Mouse (Mus musculus): ENCODE measurements around the gene Dscaml1. TPM values are rescaled to one million over a fixed set of nuclear protein-coding genes. Genes with fewer than 3 reads are reported as not detected.

Gene Dscaml1
- polyA plus RNA-seq, 1 experiment from 2014 or later, result 2.3 TPM

DNA sequence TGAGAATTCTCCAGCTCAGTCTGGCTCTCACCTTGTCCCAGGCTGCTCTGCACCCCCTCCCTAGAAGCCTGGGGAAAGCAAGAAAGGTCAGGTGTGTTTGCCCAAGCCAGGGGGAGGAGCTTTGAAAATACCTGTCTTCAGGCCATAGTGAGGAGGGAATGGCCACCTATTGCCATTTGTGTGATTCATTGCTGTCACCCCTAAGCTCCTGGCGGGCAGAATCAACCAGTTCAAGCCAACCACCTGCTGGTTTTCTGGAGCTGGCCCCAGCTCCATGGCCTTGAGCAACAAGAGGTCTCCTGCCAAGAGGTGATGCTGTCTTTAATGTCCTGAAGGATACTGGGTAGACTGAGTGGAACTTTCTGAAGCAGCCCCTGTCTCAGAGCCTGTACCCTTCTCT lies 28.1 kb upstream of the Dscaml1 start:
- 45% methylated on average over 1 of the region's 1 CpGs for whole genome bisulfite sequencing

GRCm38 (mm10) chr9:45399434-45399833 lies 27.0 kb upstream of the Dscaml1 start, which contains the start of gene Fxyd2:
Gene Fxyd2, plus strand, starts transcription at chr9:45399669.
- no peaks in the 10 kb centered on the region for H3K9me3 ChIP-seq (replicated peaks)
- no peak within 1 kb of the TSS for H3K4me2 ChIP-seq (replicated peaks)
- peaks cover 17% of the 10 kb centered on the region for H3K36me3 ChIP-seq
- H3K27me3 ChIP-seq, result peaks cover 9% of the 10 kb centered on the region
- 71% methylated on average over 4 of the region's 4 CpGs for WGBS
- no peak within 1 kb of the TSS for H3K4me3 ChIP-seq
- no peaks in the 10 kb centered on the region for H3K4me1 ChIP-seq
- no peak within 1 kb of the TSS for H3K27ac ChIP-seq
- ATAC-seq (ENCODE audit: low FRiP score), result no peak
- H3K9ac ChIP-seq, result no peak within 1 kb of the TSS

More for the DNA sequence above, 28.1 kb upstream of the Dscaml1 start:
- H3K4me2 ChIP-seq (replicated peaks), result no peak overlapping the region
- H3K27me3 ChIP-seq, result peaks cover 6% of the 10 kb centered on the region
- H3K4me1 ChIP-seq, result no peaks in the 10 kb centered on the region
- peaks cover 28% of the 10 kb centered on the region for H3K36me3 ChIP-seq
- ATAC-seq (ENCODE audit: low FRiP score), result no peak
- H3K4me3 ChIP-seq, result no peak overlapping the region
- H3K9ac ChIP-seq, result no peak overlapping the region
- no peak overlapping the region for H3K27ac ChIP-seq
- H3K9me3 ChIP-seq (replicated peaks), result no peaks in the 10 kb centered on the region

DNA sequence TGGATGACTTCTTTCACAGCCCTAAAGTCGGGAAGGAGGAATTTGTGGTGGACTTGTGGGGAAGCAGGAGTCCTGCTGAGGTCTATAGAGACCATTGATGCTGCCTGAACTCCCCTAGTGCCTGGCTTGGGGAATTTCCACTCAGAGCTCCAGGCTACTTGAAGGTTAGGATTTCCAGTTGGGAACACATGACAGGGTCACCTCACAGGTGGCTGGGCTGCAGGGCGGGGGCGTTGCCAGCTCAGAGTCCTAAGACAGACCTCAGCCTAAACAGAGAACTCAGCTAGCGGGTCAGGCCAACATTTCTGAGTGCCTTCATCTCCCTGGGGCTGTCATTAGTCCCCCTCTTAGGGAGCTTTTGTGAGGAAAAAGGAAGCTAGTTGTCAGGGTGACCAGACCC lies 24.6 kb upstream of the Dscaml1 start:
- no peak overlapping the region for H3K4me2 ChIP-seq (replicated peaks)
- H3K4me3 ChIP-seq, result no peak overlapping the region
- ATAC-seq (ENCODE audit: low FRiP score), result no peak
- H3K36me3 ChIP-seq, result no peaks in the 10 kb centered on the region
- WGBS, result 53% methylated on average over 4 of the region's 4 CpGs
- H3K4me1 ChIP-seq, result no peaks in the 10 kb centered on the region
- H3K9ac ChIP-seq, result no peak overlapping the region
- H3K27ac ChIP-seq, result no peak overlapping the region
- peaks cover 9% of the 10 kb centered on the region for H3K27me3 ChIP-seq
- no peaks in the 10 kb centered on the region for H3K9me3 ChIP-seq (replicated peaks)

GRCm38 (mm10) chr9:45402957-45403356 lies 23.5 kb upstream of the Dscaml1 start:
- Histone ChIP-seq H3K4me3 (no peak overlapping the region), H3K36me3 (no peaks in the 10 kb centered on the region), H3K4me2 (replicated peaks) (no peak overlapping the region), H3K9me3 (replicated peaks) (no peaks in the 10 kb centered on the region), H3K9ac (no peak overlapping the region), H3K27ac (no peak overlapping the region), H3K27me3 (peaks cover 10% of the 10 kb centered on the region), H3K4me1 (no peaks in the 10 kb centered on the region)
- 31% methylated on average over 2 of the region's 2 CpGs for WGBS
- no peak for ATAC-seq (ENCODE audit: low FRiP score)

DNA sequence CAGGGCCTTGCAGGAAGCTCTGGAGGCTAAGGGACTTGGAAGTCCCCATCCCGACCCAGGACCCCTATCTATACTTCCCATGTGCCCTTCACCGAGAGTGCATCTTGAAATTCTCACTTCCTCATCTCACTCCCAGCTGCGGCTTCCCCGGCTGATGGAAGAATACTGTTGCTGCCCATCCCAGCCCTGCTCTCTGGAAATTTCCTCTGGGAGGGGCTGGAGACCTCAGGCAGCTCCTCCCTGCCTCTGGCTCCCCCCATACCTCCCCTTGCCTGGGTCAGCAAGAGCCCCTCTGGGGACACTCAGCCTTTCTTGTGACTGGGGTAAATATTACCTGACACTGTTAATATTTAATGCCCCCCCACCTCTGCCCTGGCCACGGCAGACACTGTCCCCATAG lies 20.7 kb upstream of the Dscaml1 start:
- 58% methylated on average over 5 of the region's 5 CpGs for WGBS
- no peaks in the 10 kb centered on the region for H3K36me3 ChIP-seq
- no peak overlapping the region for H3K9ac ChIP-seq
- no peak overlapping the region for H3K27ac ChIP-seq
- H3K4me3 ChIP-seq, result no peak overlapping the region
- no peak for ATAC-seq (ENCODE audit: low FRiP score)
- peaks cover 18% of the 10 kb centered on the region for H3K27me3 ChIP-seq
- H3K4me1 ChIP-seq, result no peaks in the 10 kb centered on the region
- no peaks in the 10 kb centered on the region for H3K9me3 ChIP-seq (replicated peaks)
- no peak overlapping the region for H3K4me2 ChIP-seq (replicated peaks)

- H3K4me1 ChIP-seq, result no peaks in the 10 kb centered on the region
- no peak overlapping the region for H3K4me3 ChIP-seq
- no peak overlapping the region for H3K4me2 ChIP-seq (replicated peaks)
- no peaks in the 10 kb centered on the region for H3K9me3 ChIP-seq (replicated peaks)
- WGBS, result 91% methylated on average over 3 of the region's 3 CpGs
- peaks cover 23% of the 10 kb centered on the region for H3K27me3 ChIP-seq
- H3K36me3 ChIP-seq, result no peaks in the 10 kb centered on the region
- H3K9ac ChIP-seq, result no peak overlapping the region
- no peak for ATAC-seq (ENCODE audit: low FRiP score)
- no peak overlapping the region for H3K27ac ChIP-seq
Observed at GRCm38 (mm10) chr9:45406808-45407207, 19.6 kb upstream of the Dscaml1 start.

- Histone ChIP-seq H3K36me3 (no peaks in the 10 kb centered on the region), H3K4me1 (no peaks in the 10 kb centered on the region), H3K4me3 (peak overlapping the region; percentile 25), H3K9me3 (replicated peaks) (no peaks in the 10 kb centered on the region), H3K27me3 (peaks cover 19% of the 10 kb centered on the region), H3K4me2 (replicated peaks) (peak overlapping the region; percentile 50), H3K27ac (no peak overlapping the region), H3K9ac (no peak overlapping the region)
- ATAC-seq (ENCODE audit: low FRiP score), result 0 out of 2 replicates have a peak, but pooled peaks have one; percentile 35
- WGBS, result 41% methylated on average over 33 of the region's 33 CpGs
Observed at GRCm38 (mm10) chr9:45407706-45408675, 18.4 kb upstream of the Dscaml1 start.

GRCm38 (mm10) chr9:45410193-45410592 lies 16.2 kb upstream of the Dscaml1 start:
- H3K4me2 ChIP-seq (replicated peaks), result no peak overlapping the region
- H3K27ac ChIP-seq, result no peak overlapping the region
- peaks cover 14% of the 10 kb centered on the region; the same call in 1 of the 2 replicates for H3K27me3 ChIP-seq
- ATAC-seq (ENCODE audit: low FRiP score), result no peak
- no peaks in the 10 kb centered on the region for H3K9me3 ChIP-seq (replicated peaks)
- H3K36me3 ChIP-seq, result no peaks in the 10 kb centered on the region
- WGBS, result 85% methylated on average over 5 of the region's 5 CpGs
- no peak overlapping the region for H3K9ac ChIP-seq
- no peaks in the 10 kb centered on the region for H3K4me1 ChIP-seq
- no peak overlapping the region for H3K4me3 ChIP-seq

- Histone ChIP-seq H3K36me3 (no peaks in the 10 kb centered on the region), H3K4me1 (no peaks in the 10 kb centered on the region), H3K27ac (no peak overlapping the region), H3K4me2 (replicated peaks) (no peak overlapping the region), H3K9ac (no peak overlapping the region), H3K27me3 (peaks cover 14% of the 10 kb centered on the region; the same call in 1 of the 2 replicates), H3K9me3 (replicated peaks) (no peaks in the 10 kb centered on the region), H3K4me3 (no peak overlapping the region)
- ATAC-seq (ENCODE audit: low FRiP score), result no peak
- 95% methylated on average over 2 of the region's 2 CpGs for WGBS
Observed at GRCm38 (mm10) chr9:45410614-45411013, 15.8 kb upstream of the Dscaml1 start.

GRCm38 (mm10) chr9:45411111-45411510 lies 15.3 kb upstream of the Dscaml1 start:
- H3K9me3 ChIP-seq (replicated peaks), result no peaks in the 10 kb centered on the region
- H3K4me2 ChIP-seq (replicated peaks), result no peak overlapping the region
- no peak overlapping the region for H3K27ac ChIP-seq
- ATAC-seq (ENCODE audit: low FRiP score), result no peak
- 85% methylated on average over 3 of the region's 3 CpGs for WGBS
- no peak overlapping the region for H3K4me3 ChIP-seq
- H3K4me1 ChIP-seq, result no peaks in the 10 kb centered on the region
- no peaks in the 10 kb centered on the region for H3K36me3 ChIP-seq
- H3K9ac ChIP-seq, result no peak overlapping the region
- H3K27me3 ChIP-seq, result peaks cover 14% of the 10 kb centered on the region; the same call in 1 of the 2 replicates

- Histone ChIP-seq H3K4me3 (no peak overlapping the region), H3K9me3 (replicated peaks) (no peaks in the 10 kb centered on the region), H3K27ac (no peak overlapping the region), H3K4me1 (no peaks in the 10 kb centered on the region), H3K36me3 (no peaks in the 10 kb centered on the region), H3K4me2 (replicated peaks) (peak overlapping the region; percentile 24), H3K9ac (no peak overlapping the region), H3K27me3 (peaks cover 14% of the 10 kb centered on the region; the same call in 1 of the 2 replicates)
- peak; percentile 41 for ATAC-seq (ENCODE audit: low FRiP score)
- 23% methylated on average over 7 of the region's 7 CpGs for WGBS
Observed at GRCm38 (mm10) chr9:45411803-45412202, 14.6 kb upstream of the Dscaml1 start.

DNA sequence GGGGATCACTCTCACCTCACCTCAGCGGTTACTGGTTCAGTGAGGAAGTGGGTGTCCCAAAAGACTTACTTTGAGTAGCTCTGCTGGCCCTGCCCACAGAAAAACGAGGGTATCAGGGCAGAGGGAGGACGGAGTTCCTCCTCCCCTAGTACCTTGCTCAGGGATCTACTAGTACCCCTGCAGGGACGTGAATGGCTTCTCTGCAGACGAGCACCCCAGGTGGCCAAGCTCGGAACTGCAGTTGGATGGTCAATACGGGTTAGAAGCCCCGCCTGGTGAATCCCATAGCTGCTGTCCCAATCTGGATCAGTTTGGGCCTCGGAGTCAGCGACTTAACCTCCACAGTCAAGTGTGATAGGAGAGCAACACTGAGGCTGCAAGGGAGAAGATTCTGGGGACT lies 14.1 kb upstream of the Dscaml1 start:
- Histone ChIP-seq H3K27ac (no peak overlapping the region), H3K9ac (no peak overlapping the region), H3K4me1 (no peaks in the 10 kb centered on the region), H3K4me3 (no peak overlapping the region), H3K36me3 (no peaks in the 10 kb centered on the region), H3K4me2 (replicated peaks) (peak overlapping the region; percentile 24), H3K9me3 (replicated peaks) (no peaks in the 10 kb centered on the region), H3K27me3 (peaks cover 14% of the 10 kb centered on the region; the same call in 1 of the 2 replicates)
- ATAC-seq (ENCODE audit: low FRiP score), result peak; percentile 32; the same call in 1 of the 2 replicates
- 7% methylated on average over 10 of the region's 10 CpGs for WGBS

All from hindbrain, embryonic 12.5 days (tissue).